Mouse (Mus musculus): ENCODE measurements at regions not wholly inside any gene's neighbourhood (a gene's known extent, or its start where the extent isn't known, plus 50 kb on each side); places are given as distances from the start of the nearest gene placed in this dataset.

- no peak for TF ChIP-seq CTCF (IDR thresholded peaks at IDR 0.05; ENCODE audit: borderline replicate concordance, insufficient read depth, low read depth, low read length)
- no peak for TF ChIP-seq POLR2A (IDR thresholded peaks at IDR 0.05; ENCODE audit: borderline replicate concordance, insufficient read depth, low read length)
Observed at GRCm38 (mm10) chr17:91390969-91391764, 298.3 kb upstream of the Nrxn1 start.

Measured in cerebellum, adult 2 months (tissue).